Mouse (Mus musculus) forebrain, embryonic 11.5 days (tissue): ENCODE results near the gene Ccdc90b. TPM values are rescaled to one million over a fixed set of nuclear protein-coding genes. Genes with fewer than 3 reads are reported as not detected.
A peak's percentile ranks its signal among the peaks of the same experiment; 100 is the strongest.

Source experiments
- ATAC-seq: fragments of 200-750 bp; cut with Nextera tagmentation; replicated peaks from 2 replicates; pipeline ENCODE4 v1.8.0; 2017; ENCODE audit warnings: moderate TSS enrichment; ENCODE audit not compliant: low FRiP score
- DNase-seq: peaks from one replicate; pipeline ENCODE4 v3.0.0-alpha.2; 2017; ENCODE audit warnings: low spot score
- H3K27ac ChIP-seq: fragments of 300-500 bp; sonication (generic); 2 replicates; pipeline ENCODE4 v1.5.1; 2014; ENCODE audit warnings: low read depth, low read length
- H3K27me3 ChIP-seq: fragments of 300-500 bp; sonication (generic); 2 replicates; pipeline ENCODE4 v1.6.1; 2014; ENCODE audit warnings: mild to moderate bottlenecking, low read length, mixed read lengths; ENCODE audit not compliant: control insufficient read depth, insufficient read depth
- H3K36me3 ChIP-seq: fragments of 300-500 bp; sonication (generic); 2 replicates; pipeline ENCODE4 v1.6.1; 2014; ENCODE audit warnings: mild to moderate bottlenecking, low read length, moderate library complexity, mixed read lengths; ENCODE audit not compliant: control insufficient read depth, insufficient read depth
- H3K4me1 ChIP-seq: fragments of 300-500 bp; sonication (generic); replicated peaks from 2 replicates; pipeline ENCODE4 v1.6.1; 2014; ENCODE audit warnings: low read length, mixed read lengths; ENCODE audit not compliant: control insufficient read depth, insufficient read depth
- H3K4me2 ChIP-seq: fragments of 300-500 bp; sonication (generic); 2 replicates; pipeline ENCODE4 v1.6.1; 2014; ENCODE audit warnings: low read depth, mild to moderate bottlenecking, low read length, moderate library complexity, mixed read lengths; ENCODE audit not compliant: severe bottlenecking
- H3K4me3 ChIP-seq: fragments of 300-500 bp; sonication (generic); 2 replicates; pipeline ENCODE4 v1.5.1; 2014; ENCODE audit warnings: low read depth, low read length
- H3K9ac ChIP-seq: fragments of 300-500 bp; sonication (generic); 2 replicates; pipeline ENCODE4 v1.6.1; 2014; ENCODE audit warnings: low read length
- H3K9me3 ChIP-seq: fragments of 300-500 bp; sonication (generic); 2 replicates; pipeline ENCODE4 v1.6.1; 2016; ENCODE audit warnings: low read length, mixed read lengths; ENCODE audit not compliant: control insufficient read depth
- WGBS: fragments of 180-500 bp; shearing (Covaris S2); extraction: QIAGEN DNeasy Blood & Tissue Kit; methylation state at CpG from one replicate; pipeline ENCODE4 v1.1.7; 2014; 5-methylcytosine and 5-hydroxymethylcytosine counted together
- polyA plus RNA-seq: library from polyadenylated mRNA; unstranded; fragments of >200 nt; fragmentation: Nextera tagmentation; extraction: Ambion mirVana; gene quantifications from 2 replicates; pipeline ENCODE4 v1.2.1, GENCODE M21; 2014

Gene Ccdc90b
- 63.2 and 78.9 TPM in 2 replicates for polyA plus RNA-seq

GRCm38 (mm10) chr7:92560986-92561876 is at the start of gene Ccdc90b:
Gene Ccdc90b, plus strand, starts transcription at chr7:92561149.
- ATAC-seq (peak; percentile 97), DNase-seq (peak; percentile 91)
- under 1% methylated on average over 60 of the region's 60 CpGs for WGBS
- Histone ChIP-seq H3K4me1 (peaks cover 6% of the 10 kb centered on the region), H3K9me3 (no peaks in the 10 kb centered on the region), H3K4me2 (peak within 1 kb of the TSS; percentile 58), H3K27me3 (no peaks in the 10 kb centered on the region), H3K4me3 (peak within 1 kb of the TSS; percentile 82), H3K27ac (peak within 1 kb of the TSS; percentile 86), H3K36me3 (no peaks in the 10 kb centered on the region; the same call in 1 of the 2 replicates), H3K9ac (peak within 1 kb of the TSS; percentile 82)

- H3K9ac ChIP-seq: no peak overlapping the region
- no peak overlapping the region for H3K4me2 ChIP-seq
- no peaks in the 10 kb centered on the region for H3K9me3 ChIP-seq
- no peak overlapping the region for H3K4me3 ChIP-seq
- no peaks in the 10 kb centered on the region for H3K27me3 ChIP-seq
- 71% methylated on average over 3 of the region's 3 CpGs for WGBS
- no peaks in the 10 kb centered on the region for H3K4me1 ChIP-seq
- no peaks in the 10 kb centered on the region for H3K36me3 ChIP-seq
- ATAC-seq: no peak
- no peak overlapping the region for H3K27ac ChIP-seq
- DNase-seq: no peak
Measured at GRCm38 (mm10) chr7:92520397-92520796, 40.6 kb upstream of the Ccdc90b start.

- Histone ChIP-seq H3K36me3 (no peaks in the 10 kb centered on the region), H3K27me3 (no peaks in the 10 kb centered on the region), H3K9ac (no peak overlapping the region), H3K4me3 (no peak overlapping the region), H3K9me3 (no peaks in the 10 kb centered on the region), H3K4me1 (no peaks in the 10 kb centered on the region), H3K27ac (no peak overlapping the region), H3K4me2 (no peak overlapping the region)
- WGBS: 24% methylated on average over 4 of the region's 4 CpGs
- no peak for ATAC-seq
- DNase-seq: peak; percentile 55
Measured at GRCm38 (mm10) chr7:92520820-92521219, 40.1 kb upstream of the Ccdc90b start.

- H3K27me3 ChIP-seq: no peaks in the 10 kb centered on the region
- WGBS: 93% methylated on average over 4 of the region's 4 CpGs
- no peak for DNase-seq
Measured at GRCm38 (mm10) chr7:92529245-92529644, 31.7 kb upstream of the Ccdc90b start.

GRCm38 (mm10) chr7:92532351-92533036 is 28.5 kb upstream of the Ccdc90b start:
- 65% methylated on average over 6 of the region's 6 CpGs for WGBS
- no peaks in the 10 kb centered on the region for H3K36me3 ChIP-seq
- H3K9me3 ChIP-seq: no peaks in the 10 kb centered on the region
- H3K27me3 ChIP-seq: no peaks in the 10 kb centered on the region
- H3K4me1 ChIP-seq: no peaks in the 10 kb centered on the region
- no peak overlapping the region for H3K4me2 ChIP-seq
- 0 out of 2 replicates have a peak, but pooled peaks have one; percentile 46 for ATAC-seq
- H3K27ac ChIP-seq: peak overlapping the region; percentile 2; the same call in 1 of the 2 replicates
- H3K9ac ChIP-seq: no peak overlapping the region
- no peak overlapping the region for H3K4me3 ChIP-seq
- no peak for DNase-seq

More at GRCm38 (mm10) chr7:92529245-92529644, 31.7 kb upstream of the Ccdc90b start:
- Histone ChIP-seq H3K9ac (no peak overlapping the region), H3K4me3 (no peak overlapping the region), H3K27ac (no peak overlapping the region), H3K9me3 (no peaks in the 10 kb centered on the region), H3K4me1 (no peaks in the 10 kb centered on the region), H3K4me2 (no peak overlapping the region), H3K36me3 (no peaks in the 10 kb centered on the region)
- ATAC-seq: no peak

- 67% methylated on average over 2 of the region's 2 CpGs for WGBS
- no peaks in the 10 kb centered on the region for H3K4me1 ChIP-seq
- no peaks in the 10 kb centered on the region for H3K27me3 ChIP-seq
- no peak overlapping the region for H3K9ac ChIP-seq
- no peak for DNase-seq
- no peaks in the 10 kb centered on the region for H3K9me3 ChIP-seq
- no peak overlapping the region for H3K4me2 ChIP-seq
- H3K36me3 ChIP-seq: no peaks in the 10 kb centered on the region
- no peak for ATAC-seq
- H3K4me3 ChIP-seq: no peak overlapping the region
- no peak overlapping the region for H3K27ac ChIP-seq
Measured at GRCm38 (mm10) chr7:92546763-92547162, 14.2 kb upstream of the Ccdc90b start.

- Histone ChIP-seq H3K9me3 (no peaks in the 10 kb centered on the region), H3K4me3 (no peak overlapping the region), H3K27me3 (no peaks in the 10 kb centered on the region), H3K4me1 (no peaks in the 10 kb centered on the region), H3K27ac (no peak overlapping the region), H3K36me3 (no peaks in the 10 kb centered on the region), H3K9ac (no peak overlapping the region), H3K4me2 (no peak overlapping the region)
- ATAC-seq (peak; percentile 46; the same call in 1 of the 2 replicates), DNase-seq (no peak)
- WGBS: 93% methylated on average over 6 of the region's 6 CpGs
Measured at GRCm38 (mm10) chr7:92550248-92550989, 10.5 kb upstream of the Ccdc90b start.

- no peaks in the 10 kb centered on the region for H3K9me3 ChIP-seq
- H3K4me1 ChIP-seq: no peaks in the 10 kb centered on the region
- H3K4me2 ChIP-seq: no peak overlapping the region
- DNase-seq (no peak), ATAC-seq (peak; percentile 55)
- no peaks in the 10 kb centered on the region for H3K27me3 ChIP-seq
- no peaks in the 10 kb centered on the region for H3K36me3 ChIP-seq
- H3K4me3 ChIP-seq: no peak overlapping the region
- no peak overlapping the region for H3K27ac ChIP-seq
- no peak overlapping the region for H3K9ac ChIP-seq
- WGBS: 61% methylated on average over 4 of the region's 4 CpGs
Measured at GRCm38 (mm10) chr7:92550990-92551392, 10.0 kb upstream of the Ccdc90b start.
